Mouse (Mus musculus) myocyte (in vitro differentiated cells): ENCODE data around the gene Fscn2. TPM values are rescaled to one million over a fixed set of nuclear protein-coding genes. Genes with fewer than 3 reads are reported as not detected.

Experiments used
- H3K27me3 ChIP-seq: one replicate; pipeline ENCODE4 v1.6.1; 2011; ENCODE audit not compliant: control insufficient read depth, insufficient read depth, insufficient read length
- H3K36me3 ChIP-seq: one replicate; pipeline ENCODE4 v1.6.1; 2011; ENCODE audit not compliant: control insufficient read depth, insufficient read depth
- H3K4me2 ChIP-seq: one replicate; pipeline ENCODE4 v1.6.1; 2011; ENCODE audit warnings: low read depth, control low read depth
- H3K4me3 ChIP-seq: one replicate; pipeline ENCODE4 v1.5.1; 2011; ENCODE audit warnings: mild to moderate bottlenecking, control low read depth, moderate library complexity
- H3K79me2 ChIP-seq: one replicate; pipeline ENCODE4 v1.6.1; 2011; ENCODE audit not compliant: control insufficient read depth, insufficient read depth
- H3ac ChIP-seq: one replicate; pipeline ENCODE4 v1.6.1; 2011; ENCODE audit not compliant: control insufficient read depth, insufficient read length
- CEBPB ChIP-seq: IDR thresholded peaks from 2 replicates; pipeline ENCODE4 v1.6.1; 2011; ENCODE audit warnings: mild to moderate bottlenecking, moderate library complexity; ENCODE audit not compliant: poor library complexity, insufficient read depth, severe bottlenecking
- E2F4 ChIP-seq: IDR thresholded peaks from one replicate; pipeline ENCODE4 v1.6.1; 2011; ENCODE audit warnings: mild to moderate bottlenecking, control low read depth, moderate library complexity; ENCODE audit not compliant: insufficient read depth
- MAX ChIP-seq: IDR thresholded peaks from one replicate; pipeline ENCODE4 v1.6.1; 2011; ENCODE audit warnings: low read depth, mild to moderate bottlenecking, control low read depth
- MYOD1 ChIP-seq, 3 experiments: IDR thresholded peaks; one replicate each; pipeline ENCODE4 v1.6.1; 2011; ENCODE audit warnings: control low read depth in 2 of 3, low read depth in 2 of 3, mild to moderate bottlenecking in 2 of 3, moderate library complexity in 1 of 3; ENCODE audit not compliant: insufficient read length in 2 of 3, control insufficient read depth in 1 of 3
- MYOG ChIP-seq, 3 experiments: IDR thresholded peaks; one replicate each; pipeline ENCODE4 v1.6.1; 2011; ENCODE audit warnings: control low read depth in 2 of 3, low read depth in 2 of 3, mild to moderate bottlenecking in 2 of 3; ENCODE audit not compliant: insufficient read length in 2 of 3, control insufficient read depth in 1 of 3, insufficient read depth in 1 of 3
- POLR2A ChIP-seq: IDR thresholded peaks from one replicate; pipeline ENCODE4 v1.6.1; 2011; ENCODE audit warnings: low read depth, mild to moderate bottlenecking, control low read depth, moderate library complexity; ENCODE audit not compliant: insufficient read length
- POLR2AphosphoS2 ChIP-seq: IDR thresholded peaks from one replicate; pipeline ENCODE4 v1.6.1; 2011; ENCODE audit warnings: low read depth, control low read depth; ENCODE audit not compliant: insufficient read length
- REST ChIP-seq: IDR thresholded peaks from one replicate; pipeline ENCODE4 v1.6.1; 2011; ENCODE audit warnings: mild to moderate bottlenecking, control low read depth, moderate library complexity; ENCODE audit not compliant: insufficient read depth, insufficient read length
- SRF ChIP-seq: IDR thresholded peaks from one replicate; pipeline ENCODE4 v1.6.1; 2011; ENCODE audit warnings: low read depth; ENCODE audit not compliant: control insufficient read depth, insufficient read length
- TCF12 ChIP-seq: IDR thresholded peaks from one replicate; pipeline ENCODE4 v1.6.1; 2011; ENCODE audit warnings: mild to moderate bottlenecking, control low read depth; ENCODE audit not compliant: poor library complexity, insufficient read depth, severe bottlenecking
- TCF3 ChIP-seq: IDR thresholded peaks from one replicate; pipeline ENCODE4 v1.6.1; 2011; ENCODE audit warnings: low read depth, control low read depth; ENCODE audit not compliant: insufficient read length
- USF1 ChIP-seq: IDR thresholded peaks from one replicate; pipeline ENCODE4 v1.6.1; 2011; ENCODE audit warnings: low read depth, mild to moderate bottlenecking, control low read depth, moderate library complexity
- polyA plus RNA-seq: library from polyadenylated mRNA; unstranded; fragments of >200 nt; fragmentation: generic; extraction: Trizol; gene quantifications from one replicate; pipeline ENCODE4 v1.2.1, GENCODE M21; 2012; ENCODE audit warnings: missing spikeins

Fscn2 gene
- polyA plus RNA-seq, 1 experiment, result 1.1 TPM

- no peak for TF ChIP-seq CEBPB
- no peak for TF ChIP-seq TCF12
- TF ChIP-seq MYOG (IDR thresholded peaks at IDR 0.05; ENCODE audit: control insufficient read depth in 1 of 3, insufficient read depth in 1 of 3, insufficient read length in 2 of 3, low read depth in 2 of 3), result no peak
- TF ChIP-seq SRF, result no peak
- TF ChIP-seq POLR2A, result no peak
- no peak for TF ChIP-seq MAX
- no peak for TF ChIP-seq POLR2AphosphoS2
- TF ChIP-seq MYOD1 (IDR thresholded peaks at IDR 0.05; ENCODE audit: control insufficient read depth in 1 of 3, insufficient read length in 2 of 3, low read depth in 2 of 3), result no peak
- TF ChIP-seq E2F4, result no peak
- TF ChIP-seq TCF3, result no peak
- no peak for TF ChIP-seq USF1
- TF ChIP-seq REST, result no peak
- no peak overlapping the region for H3ac ChIP-seq
- no peaks in the 10 kb centered on the region for H3K27me3 ChIP-seq
- H3K4me3 ChIP-seq, result no peak overlapping the region
- H3K4me2 ChIP-seq, result no peak overlapping the region
- H3K79me2 ChIP-seq, result no peaks in the 10 kb centered on the region
- H3K36me3 ChIP-seq, result no peaks in the 10 kb centered on the region
These were observed 5.0 kb upstream of the Fscn2 start for GRCm38 (mm10) chr11:120356319-120356840.

- no peak for TF ChIP-seq POLR2AphosphoS2
- no peak for TF ChIP-seq TCF12
- TF ChIP-seq E2F4, result no peak
- TF ChIP-seq POLR2A, result no peak
- no peak for TF ChIP-seq SRF
- no peak for TF ChIP-seq TCF3
- no peak for TF ChIP-seq REST
- TF ChIP-seq USF1, result no peak
- TF ChIP-seq CEBPB, result no peak
- no peak for TF ChIP-seq MAX
- TF ChIP-seq MYOD1 (IDR thresholded peaks at IDR 0.05; ENCODE audit: control insufficient read depth in 1 of 3, insufficient read length in 2 of 3, low read depth in 2 of 3), result no peak
- TF ChIP-seq MYOG (IDR thresholded peaks at IDR 0.05; ENCODE audit: control insufficient read depth in 1 of 3, insufficient read depth in 1 of 3, insufficient read length in 2 of 3, low read depth in 2 of 3), result no peak
- H3K4me2 ChIP-seq, result no peak overlapping the region
- no peak overlapping the region for H3K4me3 ChIP-seq
- H3ac ChIP-seq, result no peak overlapping the region
- no peaks in the 10 kb centered on the region for H3K79me2 ChIP-seq
- no peaks in the 10 kb centered on the region for H3K27me3 ChIP-seq
- H3K36me3 ChIP-seq, result no peaks in the 10 kb centered on the region
These were observed 4.4 kb upstream of the Fscn2 start for GRCm38 (mm10) chr11:120356900-120357299.

DNA sequence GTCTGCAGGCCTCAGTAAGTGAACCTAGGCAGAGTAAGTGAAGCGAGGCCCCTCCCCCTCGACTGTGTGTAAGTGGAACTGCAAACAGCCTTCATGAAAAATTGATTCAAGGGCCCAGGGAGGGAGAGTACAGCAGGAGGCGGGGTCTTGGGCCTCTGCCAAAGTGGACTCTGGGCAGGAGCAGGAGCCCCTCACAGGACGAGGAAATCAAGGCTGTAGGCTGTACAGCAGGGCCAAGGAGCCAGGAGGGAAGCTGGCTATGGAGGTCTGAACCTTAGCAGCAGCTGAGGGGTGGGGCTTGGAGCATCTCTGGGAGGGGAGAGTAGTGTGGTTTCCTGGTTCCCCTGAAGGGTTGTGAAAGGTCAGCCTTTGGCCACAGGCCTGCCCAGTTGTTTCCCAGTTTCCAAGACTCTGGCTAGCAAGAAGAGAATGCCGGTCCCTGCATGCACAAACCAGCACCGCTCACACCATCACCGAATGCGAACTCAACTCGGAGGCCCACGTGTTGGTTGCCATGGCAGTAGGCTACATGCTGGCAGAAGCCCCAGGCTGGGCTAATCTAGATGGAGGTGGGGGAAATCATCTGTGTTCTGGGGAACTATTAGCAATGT is 3.4 kb upstream of the Fscn2 start:
- peak overlapping the region; percentile 31 for H3K4me2 ChIP-seq

GRCm38 (mm10) chr11:120359391-120359790 is 1.9 kb upstream of the Fscn2 start:
- TF ChIP-seq TCF12, result no peak
- TF ChIP-seq REST, result no peak
- no peak for TF ChIP-seq POLR2A
- TF ChIP-seq TCF3, result no peak
- TF ChIP-seq MYOG (IDR thresholded peaks at IDR 0.05; ENCODE audit: control insufficient read depth in 1 of 3, insufficient read depth in 1 of 3, insufficient read length in 2 of 3, low read depth in 2 of 3), result no peak
- no peak for TF ChIP-seq POLR2AphosphoS2
- TF ChIP-seq CEBPB, result no peak
- no peak for TF ChIP-seq SRF
- no peak for TF ChIP-seq E2F4
- no peak for TF ChIP-seq MAX
- TF ChIP-seq USF1, result no peak
- TF ChIP-seq MYOD1 (IDR thresholded peaks at IDR 0.05; ENCODE audit: control insufficient read depth in 1 of 3, insufficient read length in 2 of 3, low read depth in 2 of 3), result no peak
- no peak overlapping the region for H3K4me3 ChIP-seq
- H3K4me2 ChIP-seq, result no peak overlapping the region
- H3K79me2 ChIP-seq, result no peaks in the 10 kb centered on the region
- no peak overlapping the region for H3ac ChIP-seq
- no peaks in the 10 kb centered on the region for H3K27me3 ChIP-seq
- H3K36me3 ChIP-seq, result no peaks in the 10 kb centered on the region

More for the DNA sequence above, 3.4 kb upstream of the Fscn2 start:
- no peak overlapping the region for H3ac ChIP-seq
- H3K36me3 ChIP-seq, result no peaks in the 10 kb centered on the region
- no peak for TF ChIP-seq MAX
- peak in 1 of 3 experiments; percentile 20 for TF ChIP-seq MYOD1 (IDR thresholded peaks at IDR 0.05; ENCODE audit: control insufficient read depth in 1 of 3, insufficient read length in 2 of 3, low read depth in 2 of 3)
- no peaks in the 10 kb centered on the region for H3K79me2 ChIP-seq
- no peak overlapping the region for H3K4me3 ChIP-seq
- H3K27me3 ChIP-seq, result no peaks in the 10 kb centered on the region

DNA sequence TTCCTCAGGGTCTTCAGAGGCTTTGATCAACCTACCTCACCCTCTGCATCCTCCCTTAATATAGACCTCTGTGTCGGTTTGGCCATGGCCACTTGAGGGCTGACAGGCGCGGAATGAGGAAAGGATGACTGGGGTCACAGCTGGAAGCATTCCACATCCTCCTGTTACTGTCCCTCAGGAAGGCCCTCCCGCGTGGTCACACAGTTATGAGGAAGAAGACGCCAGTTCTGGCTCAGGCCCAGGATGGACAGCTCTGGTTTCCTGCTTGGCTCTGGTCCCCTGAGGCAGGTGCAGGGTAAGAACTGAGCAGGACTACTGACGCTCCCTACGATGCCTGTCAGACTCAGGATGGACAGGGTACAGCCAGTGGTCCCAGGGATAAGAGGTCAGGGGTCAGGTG is 1.3 kb upstream of the Fscn2 start:
- TF ChIP-seq MYOG (IDR thresholded peaks at IDR 0.05; ENCODE audit: control insufficient read depth in 1 of 3, insufficient read depth in 1 of 3, insufficient read length in 2 of 3, low read depth in 2 of 3), result peak in 1 of 3 experiments; percentile 24
- TF ChIP-seq MYOD1 (IDR thresholded peaks at IDR 0.05; ENCODE audit: control insufficient read depth in 1 of 3, insufficient read length in 2 of 3, low read depth in 2 of 3), result peak in 1 of 3 experiments; percentile 32
- TF ChIP-seq CEBPB, result no peak
- H3K4me3 ChIP-seq, result no peak overlapping the region
- H3K4me2 ChIP-seq, result no peak overlapping the region
- no peaks in the 10 kb centered on the region for H3K36me3 ChIP-seq
- H3ac ChIP-seq, result no peak overlapping the region
- no peaks in the 10 kb centered on the region for H3K79me2 ChIP-seq
- H3K27me3 ChIP-seq, result no peaks in the 10 kb centered on the region
